Mouse (Mus musculus) right cerebral cortex, adult 2 months (tissue): Measurements from ENCODE around the gene Itgb8.

Source experiments
- DNase-seq, 2 experiments: peaks; one replicate each; pipeline ENCODE4 v3.0.0; 2021 to 2022; ENCODE audit warnings: low spot score in 2 of 2

The Itgb8 gene

GRCm38 (mm10) chr12:119146031-119146430 lies 92.6 kb downstream of the Itgb8 start:
- no peak for DNase-seq

GRCm38 (mm10) chr12:119137946-119138345 lies 100.7 kb downstream of the Itgb8 start:
- no peak for DNase-seq

GRCm38 (mm10) chr12:119113522-119114135 lies 125.0 kb downstream of the Itgb8 start:
- DNase-seq: no peak

DNA sequence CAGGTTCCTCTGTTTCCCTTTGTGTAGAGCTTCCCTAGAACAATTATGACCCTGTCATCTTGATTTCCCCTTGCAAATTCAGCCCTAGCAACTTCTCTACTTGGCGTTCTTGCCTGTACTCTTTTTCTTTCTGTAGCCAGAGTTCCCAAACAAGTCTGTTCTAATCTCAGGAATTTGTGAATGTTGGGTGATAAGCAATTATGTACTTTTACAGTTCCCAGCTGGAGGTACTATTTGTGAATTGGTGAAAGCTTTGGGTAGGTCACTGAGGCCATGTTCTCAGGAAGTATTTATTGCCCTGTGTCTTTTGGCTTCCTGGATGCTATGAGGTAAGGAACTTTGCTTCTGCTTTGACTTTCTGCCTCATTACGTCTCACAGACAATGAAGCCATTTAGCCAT lies 128.5 kb downstream of the Itgb8 start:
- no peak for DNase-seq
